Mouse (Mus musculus) stomach, postnatal 0 days (tissue): ENCODE measurements at regions not wholly inside any gene's neighbourhood (a gene's known extent, or its start where the extent isn't known, plus 50 kb on each side); places are given as distances from the start of the nearest gene placed in this dataset.

Experiments used
- ATAC-seq: fragments of 200-750 bp; cut with Nextera tagmentation; 2 replicates; pipeline ENCODE4 v1.8.0; 2017; ENCODE audit not compliant: low FRiP score, low TSS enrichment
- DNase-seq: peaks from one replicate; pipeline ENCODE4 v3.0.0-alpha.2; 2016; ENCODE audit warnings: low spot score
- H3K27ac ChIP-seq: fragments of 300-500 bp; sonication (generic); replicated peaks from 2 replicates; pipeline ENCODE4 v1.5.1; 2014; ENCODE audit warnings: mild to moderate bottlenecking, control low read depth
- H3K27me3 ChIP-seq: fragments of 300-500 bp; sonication (generic); 2 replicates; pipeline ENCODE4 v1.6.1; 2014; ENCODE audit warnings: low read length; ENCODE audit not compliant: control insufficient read depth, insufficient read depth
- H3K36me3 ChIP-seq: fragments of 300-500 bp; sonication (generic); 2 replicates; pipeline ENCODE4 v1.6.1; 2014; ENCODE audit warnings: low read length, mixed read lengths; ENCODE audit not compliant: control insufficient read depth, insufficient read depth
- H3K4me1 ChIP-seq: fragments of 300-500 bp; sonication (generic); replicated peaks from 2 replicates; pipeline ENCODE4 v1.6.1; 2014; ENCODE audit warnings: antibody characterized with exemption; ENCODE audit not compliant: control insufficient read depth, insufficient read depth
- H3K4me2 ChIP-seq: fragments of 300-500 bp; sonication (generic); replicated peaks from 2 replicates; pipeline ENCODE4 v1.6.1; 2014; ENCODE audit warnings: low read depth, mild to moderate bottlenecking, control low read depth, moderate library complexity
- H3K4me3 ChIP-seq: fragments of 300-500 bp; sonication (generic); 2 replicates; pipeline ENCODE4 v1.5.1; 2014; ENCODE audit warnings: low read depth, low read length, control low read depth
- H3K9ac ChIP-seq: fragments of 300-500 bp; sonication (generic); 2 replicates; pipeline ENCODE4 v1.6.1; 2014; ENCODE audit warnings: mild to moderate bottlenecking, low read length, control low read depth, mixed read lengths
- H3K9me3 ChIP-seq: fragments of 300-500 bp; sonication (generic); 2 replicates; pipeline ENCODE4 v1.6.1; 2016; ENCODE audit warnings: low read length; ENCODE audit not compliant: control insufficient read depth
- CTCF ChIP-seq: IDR thresholded peaks from 2 replicates; pipeline ENCODE4 v1.5.1; 2016; ENCODE audit warnings: antibody characterized with exemption, low read depth, mild to moderate bottlenecking, moderate library complexity
- EP300 ChIP-seq: optimal IDR thresholded peaks from 2 replicates; pipeline ENCODE3; 2016; ENCODE audit warnings: antibody characterized with exemption
- WGBS: fragments of 180-500 bp; shearing (Covaris S2); extraction: QIAGEN DNeasy Blood & Tissue Kit; methylation state at CpG from one replicate; pipeline ENCODE4 v1.1.7; 2014; 5-methylcytosine and 5-hydroxymethylcytosine counted together

GRCm38 (mm10) chr12:13073126-13073886 is 131.6 kb upstream of the Mycn start:
- ATAC-seq, result no peak
- no peaks in the 10 kb centered on the region for H3K27me3 ChIP-seq
- H3K27ac ChIP-seq, result no peak overlapping the region
- no peak overlapping the region for H3K9ac ChIP-seq
- H3K9me3 ChIP-seq, result no peaks in the 10 kb centered on the region
- H3K4me2 ChIP-seq, result no peak overlapping the region
- H3K36me3 ChIP-seq, result no peaks in the 10 kb centered on the region
- WGBS, result 35% methylated on average over 4 of the region's 4 CpGs
- TF ChIP-seq EP300 (no peak), CTCF (no peak)
- DNase-seq, result no peak
- H3K4me1 ChIP-seq, result no peaks in the 10 kb centered on the region
- no peak overlapping the region for H3K4me3 ChIP-seq

GRCm38 (mm10) chr12:13067295-13067694 is 125.6 kb upstream of the Mycn start:
- Histone ChIP-seq H3K27ac (no peak overlapping the region), H3K4me1 (no peaks in the 10 kb centered on the region), H3K27me3 (no peaks in the 10 kb centered on the region), H3K4me2 (no peak overlapping the region), H3K36me3 (no peaks in the 10 kb centered on the region), H3K4me3 (no peak overlapping the region), H3K9me3 (no peaks in the 10 kb centered on the region), H3K9ac (no peak overlapping the region)
- WGBS, result 74% methylated on average over 5 of the region's 5 CpGs
- TF ChIP-seq CTCF, result no peak
- no peak for TF ChIP-seq EP300
- ATAC-seq (no peak), DNase-seq (no peak)

- no peak overlapping the region for H3K27ac ChIP-seq
- H3K9me3 ChIP-seq, result no peaks in the 10 kb centered on the region
- H3K4me3 ChIP-seq, result no peak overlapping the region
- no peaks in the 10 kb centered on the region for H3K4me1 ChIP-seq
- no peak overlapping the region for H3K4me2 ChIP-seq
- WGBS, result 67% methylated on average over 6 of the region's 6 CpGs
- no peaks in the 10 kb centered on the region for H3K36me3 ChIP-seq
- DNase-seq (no peak), ATAC-seq (no peak)
- no peaks in the 10 kb centered on the region for H3K27me3 ChIP-seq
- TF ChIP-seq EP300 (no peak), CTCF (no peak)
- no peak overlapping the region for H3K9ac ChIP-seq
Observed at GRCm38 (mm10) chr12:13066604-13067181, 125.0 kb upstream of the Mycn start.

GRCm38 (mm10) chr12:13059473-13059872 is 117.8 kb upstream of the Mycn start:
- ATAC-seq (no peak), DNase-seq (no peak)
- Histone ChIP-seq H3K36me3 (no peaks in the 10 kb centered on the region), H3K4me2 (no peak overlapping the region), H3K27ac (no peak overlapping the region), H3K27me3 (no peaks in the 10 kb centered on the region), H3K9me3 (no peaks in the 10 kb centered on the region), H3K9ac (no peak overlapping the region), H3K4me3 (no peak overlapping the region), H3K4me1 (no peaks in the 10 kb centered on the region)
- no peak for TF ChIP-seq CTCF
- TF ChIP-seq EP300, result no peak
- WGBS, result 56% methylated on average over 3 of the region's 3 CpGs

GRCm38 (mm10) chr12:13056246-13056645 is 114.5 kb upstream of the Mycn start:
- Histone ChIP-seq H3K36me3 (no peaks in the 10 kb centered on the region), H3K9me3 (no peaks in the 10 kb centered on the region), H3K27ac (no peak overlapping the region), H3K4me1 (no peaks in the 10 kb centered on the region), H3K4me2 (no peak overlapping the region), H3K4me3 (no peak overlapping the region), H3K9ac (no peak overlapping the region), H3K27me3 (no peaks in the 10 kb centered on the region)
- DNase-seq (no peak), ATAC-seq (no peak)
- 65% methylated on average over 7 of the region's 7 CpGs for WGBS
- TF ChIP-seq CTCF (no peak), EP300 (no peak)

- TF ChIP-seq EP300 (no peak), CTCF (no peak)
- H3K9ac ChIP-seq, result no peak overlapping the region
- H3K9me3 ChIP-seq, result no peaks in the 10 kb centered on the region
- ATAC-seq (no peak), DNase-seq (no peak)
- 58% methylated on average over 3 of the region's 3 CpGs for WGBS
- no peaks in the 10 kb centered on the region for H3K4me1 ChIP-seq
- H3K4me3 ChIP-seq, result no peak overlapping the region
- H3K27ac ChIP-seq, result no peak overlapping the region
- no peak overlapping the region for H3K4me2 ChIP-seq
- no peaks in the 10 kb centered on the region for H3K27me3 ChIP-seq
- H3K36me3 ChIP-seq, result no peaks in the 10 kb centered on the region
Observed at GRCm38 (mm10) chr12:13054611-13055010, 112.9 kb upstream of the Mycn start.
